Mouse (Mus musculus) C2C12 (cell line): ENCODE measurements at regions not wholly inside any gene's neighbourhood (a gene's known extent, or its start where the extent isn't known, plus 50 kb on each side); places are given as distances from the start of the nearest gene placed in this dataset.
A peak's percentile ranks its signal among the peaks of the same experiment; 100 is the strongest.

Experiments
- CTCF ChIP-seq: IDR thresholded peaks from one replicate; pipeline ENCODE4 v1.5.1; 2011; ENCODE audit not compliant: control insufficient read depth, insufficient read depth, insufficient read length
- MYOD1 ChIP-seq: IDR thresholded peaks from one replicate; pipeline ENCODE4 v1.6.1; 2011; ENCODE audit warnings: low read depth; ENCODE audit not compliant: control insufficient read depth, insufficient read length
- MYOG ChIP-seq: IDR thresholded peaks from one replicate; pipeline ENCODE4 v1.6.1; 2011; ENCODE audit not compliant: control insufficient read depth, insufficient read length; ENCODE audit errors: extremely low read depth

- TF ChIP-seq CTCF: peak; percentile 52
- no peak for TF ChIP-seq MYOD1
- no peak for TF ChIP-seq MYOG
These were observed 1914.8 kb upstream of the Lrrc6 start for GRCm38 (mm10) chr15:68415401-68415925.
